Mouse (Mus musculus) layer of hippocampus, postnatal 25 days (tissue): Measurements from ENCODE around the gene Plcb2. TPM values are rescaled to one million over a fixed set of nuclear protein-coding genes. Genes with fewer than 3 reads are reported as not detected.

Experiments used
- DNase-seq, 2 experiments: peaks; one replicate each; pipeline ENCODE4 v3.0.0; 2022; ENCODE audit warnings: mixed read lengths in 2 of 2, low spot score in 1 of 2; ENCODE audit errors: extremely low spot score in 1 of 2
- total RNA-seq, 2 experiments: library from RNA; stranded (reverse); gene quantifications; 2 replicates each; pipeline ENCODE4 v1.2.3; 2021

The Plcb2 gene
- total RNA-seq, 2 experiments from 2014 or later = 2.0 to 2.4 TPM

- DNase-seq = no peak
These were observed 23.9 kb upstream of the Plcb2 start for GRCm38 (mm10) chr2:118751896-118752791.

- no peak for DNase-seq
These were observed 22.2 kb upstream of the Plcb2 start for GRCm38 (mm10) chr2:118750476-118750875.

- no peak for DNase-seq
These were observed 21.2 kb upstream of the Plcb2 start for GRCm38 (mm10) chr2:118749341-118749884.

- DNase-seq = peak in 1 of 2 experiments; percentile 35
These were observed 19.2 kb upstream of the Plcb2 start for GRCm38 (mm10) chr2:118747301-118747960.

- peak in 1 of 2 experiments; percentile 38 for DNase-seq
These were observed 18.0 kb upstream of the Plcb2 start for GRCm38 (mm10) chr2:118745915-118746901.

- DNase-seq = peak; percentile 78 to 84
These were observed 17.1 kb upstream of the Plcb2 start, which contains the start of gene Inafm2 for GRCm38 (mm10) chr2:118745232-118745884. Gene Inafm2 (plus strand): TSS chr2:118745758.

- no peak for DNase-seq
These were observed 16.4 kb upstream of the Plcb2 start for GRCm38 (mm10) chr2:118744621-118745020.

GRCm38 (mm10) chr2:118743261-118743943 lies 15.2 kb upstream of the Plcb2 start:
- DNase-seq = no peak

- no peak for DNase-seq
These were observed 12.9 kb upstream of the Plcb2 start for GRCm38 (mm10) chr2:118741183-118741582.

GRCm38 (mm10) chr2:118740341-118740740 lies 12.1 kb upstream of the Plcb2 start:
- no peak for DNase-seq

- peak in 1 of 2 experiments; percentile 35 for DNase-seq
These were observed 5.1 kb upstream of the Plcb2 start for GRCm38 (mm10) chr2:118733341-118733740.

- no peak for DNase-seq
These were observed 3.7 kb upstream of the Plcb2 start for GRCm38 (mm10) chr2:118731981-118732380.

- DNase-seq = peak; percentile 67 to 83
These were observed 2.3 kb upstream of the Plcb2 start for GRCm38 (mm10) chr2:118730622-118730915.

- no peak for DNase-seq
These were observed 1.8 kb upstream of the Plcb2 start for GRCm38 (mm10) chr2:118729816-118730621.

GRCm38 (mm10) chr2:118729194-118729593 lies 956 bp upstream of the Plcb2 start:
- no peak for DNase-seq

- DNase-seq = no peak
These were observed 327 bp downstream of the Plcb2 start for GRCm38 (mm10) chr2:118727911-118728310.

GRCm38 (mm10) chr2:118726873-118727272 lies 1.4 kb downstream of the Plcb2 start:
- DNase-seq = no peak

GRCm38 (mm10) chr2:118725511-118725910 lies 2.7 kb downstream of the Plcb2 start:
- DNase-seq = no peak
